Mouse (Mus musculus) intestine, embryonic 15.5 days (tissue): Measurements from ENCODE around the gene Jmy. TPM values are rescaled to one million over a fixed set of nuclear protein-coding genes. Genes with fewer than 3 reads are reported as not detected.

Experiments used
- ATAC-seq: fragments of 200-750 bp; cut with Nextera tagmentation; 2 replicates; pipeline ENCODE4 v1.8.0; 2017; ENCODE audit warnings: moderate TSS enrichment, moderate library complexity
- H3K27ac ChIP-seq: fragments of 300-500 bp; sonication (generic); 2 replicates; pipeline ENCODE4 v1.5.1; 2015; ENCODE audit warnings: mild to moderate bottlenecking, inconsistent platforms
- H3K27me3 ChIP-seq: fragments of 300-500 bp; sonication (generic); replicated peaks from 2 replicates; pipeline ENCODE4 v1.6.1; 2015; ENCODE audit warnings: inconsistent platforms
- H3K36me3 ChIP-seq: fragments of 300-500 bp; sonication (generic); 2 replicates; pipeline ENCODE4 v1.6.1; 2015; ENCODE audit warnings: inconsistent platforms
- H3K4me1 ChIP-seq: fragments of 300-500 bp; sonication (generic); replicated peaks from 2 replicates; pipeline ENCODE4 v1.6.1; 2015; ENCODE audit warnings: inconsistent platforms
- H3K4me2 ChIP-seq: fragments of 300-500 bp; sonication (generic); replicated peaks from 2 replicates; pipeline ENCODE4 v1.6.1; 2015; ENCODE audit warnings: mild to moderate bottlenecking, inconsistent platforms
- H3K4me3 ChIP-seq: fragments of 300-500 bp; sonication (generic); replicated peaks from 2 replicates; pipeline ENCODE4 v1.5.1; 2015; ENCODE audit warnings: inconsistent platforms
- H3K9ac ChIP-seq: fragments of 300-500 bp; sonication (generic); 2 replicates; pipeline ENCODE4 v1.6.1; 2015; ENCODE audit warnings: inconsistent platforms
- H3K9me3 ChIP-seq: fragments of 300-500 bp; sonication (generic); 2 replicates; pipeline ENCODE4 v1.6.1; 2016; ENCODE audit warnings: inconsistent platforms
- WGBS: fragments of 180-500 bp; shearing (Covaris S2); methylation state at CpG from one replicate; pipeline ENCODE4 v1.1.7; 2015; 5-methylcytosine and 5-hydroxymethylcytosine counted together
- polyA plus RNA-seq: library from polyadenylated mRNA; unstranded; fragments of >200 nt; fragmentation: Nextera tagmentation; extraction: Ambion mirVana; gene quantifications from 2 replicates; pipeline ENCODE4 v1.2.1, GENCODE M21; 2015

Jmy gene
- polyA plus RNA-seq, 1 experiment from 2014 or later, result 5.8 TPM

DNA sequence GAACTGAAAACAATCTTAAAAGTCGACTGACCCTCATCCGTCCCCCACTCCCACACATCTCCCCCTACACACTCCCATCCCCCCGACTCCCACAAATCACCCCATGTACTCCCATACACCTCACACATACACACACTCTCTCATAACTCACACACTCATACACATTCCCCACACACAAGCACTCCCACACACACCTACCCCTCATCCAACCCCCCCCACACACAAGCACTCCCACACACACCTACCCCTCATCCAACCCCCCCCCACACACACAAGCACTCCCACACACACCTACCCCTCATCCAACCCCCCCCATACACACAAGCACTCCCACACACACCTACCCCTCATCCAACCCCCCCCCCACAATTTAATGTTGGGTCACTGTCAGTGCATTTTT, 59.4 kb downstream of the Jmy start:
- Histone ChIP-seq H3K4me1 (no peaks in the 10 kb centered on the region), H3K27ac (no peak overlapping the region), H3K9ac (no peak overlapping the region), H3K27me3 (no peaks in the 10 kb centered on the region), H3K4me2 (no peak overlapping the region), H3K4me3 (no peak overlapping the region), H3K36me3 (no peaks in the 10 kb centered on the region), H3K9me3 (no peaks in the 10 kb centered on the region)
- WGBS, result 86% methylated on average over 3 of the region's 3 CpGs
- no peak for ATAC-seq

DNA sequence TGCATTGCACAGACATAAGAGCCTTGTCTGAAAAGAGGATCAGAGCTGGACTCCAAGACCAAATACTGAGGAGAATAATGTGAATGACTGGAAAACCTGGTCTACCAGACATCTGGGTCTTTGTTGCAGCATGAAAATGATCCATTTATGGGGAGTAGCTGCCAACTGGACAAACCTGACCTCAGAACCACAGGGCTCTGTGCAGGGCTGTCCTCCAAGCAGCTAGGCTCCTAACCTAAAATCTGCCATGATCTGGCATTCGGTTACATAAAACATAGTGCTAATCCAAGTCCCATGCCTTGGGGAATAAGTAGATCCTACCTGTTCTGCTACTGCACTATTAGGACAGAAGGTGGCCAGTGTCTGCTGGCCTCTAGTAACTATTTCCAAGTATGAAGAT, 70.4 kb downstream of the Jmy start:
- Histone ChIP-seq H3K36me3 (no peaks in the 10 kb centered on the region), H3K4me2 (no peak overlapping the region), H3K9ac (no peak overlapping the region), H3K9me3 (no peaks in the 10 kb centered on the region), H3K4me1 (no peaks in the 10 kb centered on the region), H3K27ac (no peak overlapping the region), H3K27me3 (no peaks in the 10 kb centered on the region), H3K4me3 (no peak overlapping the region)
- no peak for ATAC-seq
- 95% methylated on average over 1 of the region's 1 CpGs for WGBS

DNA sequence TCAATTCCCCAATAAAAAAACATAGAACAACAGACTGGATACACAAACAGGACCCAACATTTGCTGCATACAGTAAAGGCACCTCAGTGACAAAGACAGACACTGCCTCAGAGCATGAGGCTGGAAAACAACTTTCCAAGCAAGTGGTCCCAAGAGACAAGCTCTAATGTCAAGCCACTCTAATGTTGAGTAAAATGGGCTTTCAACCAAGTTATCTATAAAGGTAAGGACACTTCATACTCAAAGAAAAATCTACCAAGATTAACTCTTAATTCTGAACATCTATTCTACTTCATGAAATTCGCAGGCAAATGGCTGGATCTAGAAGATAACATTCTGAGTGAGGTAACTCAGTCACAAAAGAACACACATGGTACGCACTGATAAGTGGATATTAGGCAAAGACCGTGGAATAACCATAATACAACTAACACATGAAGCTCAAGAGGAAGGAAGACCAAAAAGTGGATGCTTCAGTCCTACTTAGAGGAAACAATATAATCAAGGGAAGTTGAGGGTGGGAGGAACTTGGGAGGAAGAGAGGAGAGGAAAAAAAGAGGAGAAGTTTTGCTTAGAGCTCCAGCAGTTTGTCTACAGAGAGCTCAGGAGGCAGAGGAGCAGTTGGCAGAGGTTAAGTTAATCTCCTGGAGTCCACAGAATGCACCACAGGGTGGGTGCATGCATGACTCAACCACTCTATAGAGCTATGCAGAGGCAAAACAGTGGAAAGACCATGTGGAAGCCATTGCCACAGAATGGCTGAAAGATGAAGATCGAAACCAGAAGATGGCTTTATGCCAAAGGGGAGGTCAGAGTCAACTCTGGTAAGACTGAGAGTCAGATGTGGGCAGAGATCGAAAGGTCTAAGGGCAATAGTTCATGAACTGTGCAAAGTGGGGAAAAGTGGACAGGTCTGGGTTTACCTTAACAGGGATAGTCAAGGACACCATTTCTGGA, 71.4 kb downstream of the Jmy start:
- Histone ChIP-seq H3K9me3 (no peaks in the 10 kb centered on the region), H3K4me2 (no peak overlapping the region), H3K27ac (no peak overlapping the region), H3K27me3 (no peaks in the 10 kb centered on the region), H3K9ac (no peak overlapping the region), H3K36me3 (no peaks in the 10 kb centered on the region), H3K4me1 (no peaks in the 10 kb centered on the region), H3K4me3 (no peak overlapping the region)
- peak; percentile 53; the same call in 1 of the 2 replicates for ATAC-seq
- WGBS, result 93% methylated on average over 5 of the region's 5 CpGs

DNA sequence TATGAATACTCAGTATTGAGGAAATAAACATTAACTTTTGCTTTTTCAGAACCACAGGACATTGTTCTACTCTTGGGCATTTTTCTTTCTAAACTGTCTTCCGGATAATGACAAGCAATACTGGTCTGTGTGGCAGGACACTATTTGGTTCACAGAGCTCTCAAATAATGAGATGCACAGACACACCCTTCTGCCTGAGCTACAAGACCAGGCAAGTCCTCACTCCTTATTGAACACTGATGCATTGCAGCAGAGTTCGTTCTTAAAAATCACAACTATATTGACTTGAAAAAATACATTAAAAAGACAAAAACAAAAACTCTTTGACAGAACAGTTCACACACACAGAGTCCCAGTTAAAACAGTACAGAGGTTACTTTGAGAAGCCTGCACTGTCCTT, 76.4 kb downstream of the Jmy start:
- Histone ChIP-seq H3K36me3 (no peaks in the 10 kb centered on the region), H3K9me3 (no peaks in the 10 kb centered on the region), H3K4me1 (no peaks in the 10 kb centered on the region), H3K4me2 (no peak overlapping the region), H3K27me3 (no peaks in the 10 kb centered on the region), H3K4me3 (no peak overlapping the region), H3K9ac (no peak overlapping the region), H3K27ac (no peak overlapping the region)
- WGBS, result 89% methylated on average over 2 of the region's 2 CpGs
- ATAC-seq, result no peak

DNA sequence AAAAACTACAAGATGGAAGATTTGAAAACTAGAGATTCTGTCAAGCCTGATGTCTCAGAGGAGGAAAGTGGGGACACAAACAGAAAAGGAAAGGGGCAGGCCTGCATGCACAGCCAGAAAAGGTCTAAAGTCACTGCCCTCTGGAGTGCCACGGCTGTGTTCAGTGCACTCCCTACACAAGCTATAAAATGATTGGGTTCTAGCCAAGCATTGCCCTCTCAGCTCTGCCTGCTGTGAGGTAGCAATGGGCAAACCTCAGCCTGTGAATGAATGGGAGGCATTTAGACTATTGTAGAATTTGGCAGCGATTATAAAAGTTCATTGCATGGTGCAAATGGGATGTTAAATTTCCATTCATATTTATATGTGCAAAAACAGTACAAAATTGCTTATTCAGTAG, 79.8 kb downstream of the Jmy start:
- Histone ChIP-seq H3K4me2 (no peak overlapping the region), H3K9me3 (no peaks in the 10 kb centered on the region), H3K27ac (no peak overlapping the region), H3K9ac (no peak overlapping the region), H3K4me3 (no peak overlapping the region), H3K27me3 (no peaks in the 10 kb centered on the region), H3K4me1 (no peaks in the 10 kb centered on the region), H3K36me3 (no peaks in the 10 kb centered on the region)
- ATAC-seq, result no peak
- WGBS, result 73% methylated on average over 2 of the region's 2 CpGs

DNA sequence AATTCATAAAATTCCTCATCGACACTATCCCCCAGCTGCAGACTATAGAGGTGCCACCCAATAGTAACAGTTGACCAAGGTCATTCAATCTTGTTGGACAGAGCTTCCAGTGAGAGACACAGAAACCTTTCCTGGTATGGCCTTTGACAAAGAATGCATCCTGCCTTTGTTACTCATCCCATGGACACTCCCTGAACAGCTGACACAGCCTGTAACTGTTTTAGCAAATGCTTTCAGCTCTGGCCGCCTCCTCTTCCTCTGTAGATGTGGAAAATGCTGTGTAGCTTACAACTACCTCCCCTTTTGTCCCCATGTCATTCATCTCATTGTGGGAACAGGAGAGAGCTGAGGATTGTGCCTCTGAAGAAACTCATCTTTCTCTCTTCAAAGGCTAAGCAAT, 81.3 kb downstream of the Jmy start:
- ATAC-seq, result no peak
- H3K36me3 ChIP-seq, result no peaks in the 10 kb centered on the region
- H3K4me2 ChIP-seq, result no peak overlapping the region
- H3K9ac ChIP-seq, result no peak overlapping the region
- 81% methylated on average over 2 of the region's 2 CpGs for WGBS
- H3K4me1 ChIP-seq, result no peaks in the 10 kb centered on the region
- no peaks in the 10 kb centered on the region for H3K9me3 ChIP-seq
- no peak overlapping the region for H3K27ac ChIP-seq
- H3K27me3 ChIP-seq, result no peaks in the 10 kb centered on the region
- H3K4me3 ChIP-seq, result no peak overlapping the region

DNA sequence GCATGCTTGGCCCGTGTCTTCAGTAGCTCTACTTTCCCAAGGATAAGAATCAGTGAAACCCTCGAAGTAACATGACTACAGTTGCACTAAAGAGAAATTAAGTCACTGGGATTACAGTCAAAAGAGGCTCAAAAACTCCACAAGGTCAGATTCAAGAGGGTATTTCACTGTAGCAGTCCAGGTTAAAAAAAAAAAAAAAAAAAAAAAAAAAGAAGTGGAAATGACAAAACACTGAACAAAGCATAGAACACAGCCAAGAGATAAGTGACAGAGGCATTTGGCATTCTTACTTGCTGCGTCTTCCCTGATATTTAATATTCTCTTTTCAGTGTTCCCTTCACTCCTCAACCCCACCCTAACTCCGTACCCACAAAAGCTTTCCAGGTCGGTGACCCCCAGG, 84.6 kb downstream of the Jmy start:
- Histone ChIP-seq H3K36me3 (no peaks in the 10 kb centered on the region), H3K27me3 (no peaks in the 10 kb centered on the region), H3K4me2 (no peak overlapping the region), H3K4me1 (no peaks in the 10 kb centered on the region), H3K9me3 (no peaks in the 10 kb centered on the region), H3K9ac (no peak overlapping the region), H3K27ac (no peak overlapping the region), H3K4me3 (no peak overlapping the region)
- 88% methylated on average over 5 of the region's 5 CpGs for WGBS
- no peak for ATAC-seq

DNA sequence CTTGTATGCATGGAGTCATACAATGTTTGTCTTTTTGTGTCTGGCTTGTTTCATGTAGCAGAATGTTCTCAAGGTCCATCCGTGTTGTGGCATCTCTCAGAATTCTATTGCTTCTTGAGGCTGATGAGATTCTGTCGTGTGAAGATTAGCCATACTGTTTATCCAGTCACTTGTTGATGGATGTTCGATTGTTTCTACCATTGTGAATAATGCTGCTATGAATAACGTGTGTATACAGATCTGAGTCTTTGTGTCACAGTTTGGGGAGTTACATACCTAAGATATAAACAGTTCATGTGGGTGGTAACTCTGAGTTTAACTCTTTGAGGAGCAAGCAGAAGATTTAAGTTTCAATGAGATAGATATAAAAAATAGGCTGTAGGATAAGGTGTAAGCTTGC, 89.3 kb downstream of the Jmy start:
- H3K9me3 ChIP-seq, result no peaks in the 10 kb centered on the region
- H3K4me2 ChIP-seq, result no peak overlapping the region
- no peak overlapping the region for H3K27ac ChIP-seq
- ATAC-seq, result no peak
- H3K36me3 ChIP-seq, result no peaks in the 10 kb centered on the region
- H3K4me1 ChIP-seq, result no peaks in the 10 kb centered on the region
- H3K27me3 ChIP-seq, result no peaks in the 10 kb centered on the region
- no peak overlapping the region for H3K9ac ChIP-seq
- H3K4me3 ChIP-seq, result no peak overlapping the region
- WGBS, result 55% methylated on average over 4 of the region's 4 CpGs

DNA sequence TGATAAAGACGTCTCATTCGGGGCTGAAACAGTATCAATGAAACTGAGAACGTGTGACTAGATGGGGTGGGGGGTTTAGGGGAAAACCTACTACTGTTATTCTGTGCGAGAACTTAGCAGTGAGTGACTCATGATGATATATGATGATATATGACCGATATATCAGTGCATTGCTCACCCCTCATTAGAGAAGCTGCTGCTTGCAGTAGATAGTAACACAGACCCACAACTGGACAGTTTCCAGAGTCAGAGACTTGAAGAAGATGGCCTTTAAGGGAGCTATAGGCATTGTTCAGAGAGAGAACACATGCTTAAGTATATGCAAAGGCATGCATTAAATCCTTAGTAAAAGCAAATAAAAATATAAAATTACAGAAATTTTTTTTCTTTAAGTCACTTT, 92.8 kb downstream of the Jmy start:
- Histone ChIP-seq H3K9ac (no peak overlapping the region), H3K9me3 (no peaks in the 10 kb centered on the region), H3K36me3 (no peaks in the 10 kb centered on the region), H3K27me3 (no peaks in the 10 kb centered on the region), H3K4me3 (no peak overlapping the region), H3K27ac (no peak overlapping the region), H3K4me1 (no peaks in the 10 kb centered on the region), H3K4me2 (no peak overlapping the region)
- ATAC-seq, result no peak
- 82% methylated on average over 5 of the region's 5 CpGs for WGBS

DNA sequence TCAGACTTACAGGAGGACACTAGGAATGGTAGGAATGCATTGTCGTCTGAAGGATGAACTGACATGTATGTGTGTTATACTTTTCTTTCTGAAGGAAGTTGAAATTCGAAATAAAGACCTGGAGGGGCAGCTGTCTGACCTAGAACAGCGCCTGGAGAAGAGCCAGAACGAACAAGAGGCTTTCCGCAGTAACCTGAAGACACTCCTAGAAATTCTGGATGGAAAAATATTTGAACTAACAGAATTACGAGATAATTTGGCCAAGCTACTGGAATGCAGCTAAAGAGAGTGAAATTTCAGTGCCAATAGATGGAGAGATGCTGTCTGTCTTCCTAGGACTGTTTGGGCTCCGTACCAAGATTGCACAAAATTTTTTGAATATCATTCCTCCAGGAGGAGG, 97.7 kb downstream of the Jmy start:
- ATAC-seq, result no peak
- no peaks in the 10 kb centered on the region for H3K36me3 ChIP-seq
- no peak overlapping the region for H3K9ac ChIP-seq
- H3K27ac ChIP-seq, result no peak overlapping the region
- 83% methylated on average over 7 of the region's 7 CpGs for WGBS
- H3K4me3 ChIP-seq, result no peak overlapping the region
- no peak overlapping the region for H3K4me2 ChIP-seq
- H3K4me1 ChIP-seq, result no peaks in the 10 kb centered on the region
- no peaks in the 10 kb centered on the region for H3K9me3 ChIP-seq
- no peaks in the 10 kb centered on the region for H3K27me3 ChIP-seq

DNA sequence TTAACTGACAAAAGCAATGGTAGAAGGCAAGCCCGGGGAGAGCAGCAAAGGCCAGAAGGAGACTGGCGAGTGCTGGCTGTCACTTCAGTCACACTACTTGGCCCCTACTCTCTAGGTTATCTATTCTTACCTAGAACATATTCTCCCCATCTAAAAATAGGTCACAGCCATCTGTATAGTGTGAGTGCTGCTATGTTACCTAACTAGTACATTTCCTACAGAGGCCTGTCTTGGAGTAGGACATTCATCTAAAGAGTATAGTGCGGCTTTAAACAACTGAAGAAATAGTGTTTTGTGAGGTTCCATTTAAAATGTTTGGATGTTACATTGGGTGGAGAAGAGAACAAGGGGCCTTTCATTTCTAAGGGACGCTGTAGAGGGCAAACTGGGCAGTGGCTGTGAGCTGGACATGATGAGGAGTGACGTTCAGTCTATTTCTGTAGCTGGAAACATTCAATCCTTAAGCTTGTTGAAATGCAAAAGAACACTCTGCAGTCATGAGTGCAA, 99.8 kb downstream of the Jmy start:
- H3K4me2 ChIP-seq, result no peak overlapping the region
- no peaks in the 10 kb centered on the region for H3K27me3 ChIP-seq
- no peak overlapping the region for H3K9ac ChIP-seq
- H3K4me3 ChIP-seq, result no peak overlapping the region
- no peak overlapping the region for H3K27ac ChIP-seq
- H3K36me3 ChIP-seq, result no peaks in the 10 kb centered on the region
- 88% methylated on average over 5 of the region's 5 CpGs for WGBS
- H3K4me1 ChIP-seq, result no peaks in the 10 kb centered on the region
- H3K9me3 ChIP-seq, result no peaks in the 10 kb centered on the region
- no peak for ATAC-seq

DNA sequence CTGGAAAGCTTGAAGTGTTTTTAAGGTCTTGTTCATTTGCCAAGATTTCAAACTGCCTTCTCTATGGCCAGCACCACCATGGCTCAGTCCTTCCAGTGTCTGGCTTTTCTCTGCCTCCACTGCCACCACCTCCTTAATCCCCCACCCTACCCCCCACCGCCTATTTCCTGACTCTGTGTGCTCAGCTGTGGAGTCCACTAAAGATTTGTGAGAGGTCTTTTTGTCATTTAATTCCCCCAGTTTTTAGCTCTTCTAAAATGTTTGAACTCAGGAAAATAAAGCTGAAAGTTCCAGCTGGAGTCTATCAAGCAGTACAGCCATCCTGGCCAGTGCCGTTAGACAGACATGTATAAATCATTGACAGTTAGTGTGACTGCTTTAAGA, 110.4 kb downstream of the Jmy start:
- H3K27ac ChIP-seq, result no peak overlapping the region
- ATAC-seq, result peak; percentile 81
- 36% methylated on average over 2 of the region's 2 CpGs for WGBS
- H3K4me1 ChIP-seq, result no peaks in the 10 kb centered on the region
- no peaks in the 10 kb centered on the region for H3K9me3 ChIP-seq
- no peak overlapping the region for H3K9ac ChIP-seq
- no peak overlapping the region for H3K4me2 ChIP-seq
- 0 out of 2 replicates have a peak, but pooled peaks cover 3% of the 10 kb centered on the region for H3K36me3 ChIP-seq
- no peak overlapping the region for H3K4me3 ChIP-seq
- no peaks in the 10 kb centered on the region for H3K27me3 ChIP-seq
